Mouse (Mus musculus) liver, postnatal 0 days (tissue): ENCODE results near the gene Tdp1. TPM values are rescaled to one million over a fixed set of nuclear protein-coding genes. Genes with fewer than 3 reads are reported as not detected.

Experiments
- ATAC-seq: fragments of 200-750 bp; cut with Nextera tagmentation; 2 replicates; pipeline ENCODE4 v1.8.0; 2017; ENCODE audit warnings: mild to moderate bottlenecking, moderate library complexity
- DNase-seq: peaks from one replicate; pipeline ENCODE4 v3.0.0-alpha.2; 2016
- H3K27ac ChIP-seq: fragments of 300-500 bp; sonication (generic); 2 replicates; pipeline ENCODE4 v1.5.1; 2014; ENCODE audit warnings: antibody characterized with exemption, moderate library complexity, mild to moderate bottlenecking, low read depth
- H3K27me3 ChIP-seq: fragments of 300-500 bp; sonication (generic); 2 replicates; pipeline ENCODE4 v1.6.1; 2014; ENCODE audit warnings: low read length, control low read depth, mixed read lengths; ENCODE audit not compliant: insufficient read depth
- H3K36me3 ChIP-seq: fragments of 300-500 bp; sonication (generic); replicated peaks from 2 replicates; pipeline ENCODE4 v1.6.1; 2014; ENCODE audit warnings: mild to moderate bottlenecking, control low read depth, low read length, moderate library complexity, mixed read lengths; ENCODE audit not compliant: insufficient read depth
- H3K4me1 ChIP-seq: fragments of 300-500 bp; sonication (generic); 2 replicates; pipeline ENCODE4 v1.6.1; 2014; ENCODE audit warnings: antibody characterized with exemption, mild to moderate bottlenecking, control low read depth; ENCODE audit not compliant: insufficient read depth
- H3K4me2 ChIP-seq: fragments of 300-500 bp; sonication (generic); 2 replicates; pipeline ENCODE4 v1.6.1; 2014; ENCODE audit warnings: low read depth, mild to moderate bottlenecking, low read length, moderate library complexity, mixed read lengths
- H3K4me3 ChIP-seq: fragments of 300-500 bp; sonication (generic); 2 replicates; pipeline ENCODE4 v1.5.1; 2014; ENCODE audit warnings: low read depth, low read length
- H3K9ac ChIP-seq: fragments of 300-500 bp; sonication (generic); replicated peaks from 2 replicates; pipeline ENCODE4 v1.6.1; 2014; ENCODE audit warnings: mild to moderate bottlenecking, moderate library complexity
- H3K9me3 ChIP-seq: fragments of 300-500 bp; sonication (generic); 2 replicates; pipeline ENCODE4 v1.6.1; 2016; ENCODE audit warnings: mild to moderate bottlenecking, control low read depth, low read length, mixed read lengths
- CTCF ChIP-seq: sonication (generic); IDR thresholded peaks from 2 replicates; pipeline ENCODE4 v1.5.1; 2016; ENCODE audit warnings: antibody characterized with exemption, low read depth
- EP300 ChIP-seq: IDR thresholded peaks from 2 replicates; pipeline ENCODE4 v1.6.1; 2016; ENCODE audit warnings: antibody characterized with exemption, low read depth, mild to moderate bottlenecking
- WGBS: fragments of 180-500 bp; shearing (Covaris S2); extraction: QIAGEN DNeasy Blood & Tissue Kit; methylation state at CpG from one replicate; pipeline ENCODE4 v1.1.7; 2014; ENCODE audit not compliant: insufficient replicate concordance; 5-methylcytosine and 5-hydroxymethylcytosine counted together
- polyA plus RNA-seq: library from polyadenylated mRNA; unstranded; fragments of >200 nt; fragmentation: Nextera tagmentation; extraction: Ambion mirVana; gene quantifications from 2 replicates; pipeline ENCODE4 v1.2.1, GENCODE M21; 2015

Gene Tdp1
- polyA plus RNA-seq, 1 experiment from 2014 or later = 12.4 TPM

DNA sequence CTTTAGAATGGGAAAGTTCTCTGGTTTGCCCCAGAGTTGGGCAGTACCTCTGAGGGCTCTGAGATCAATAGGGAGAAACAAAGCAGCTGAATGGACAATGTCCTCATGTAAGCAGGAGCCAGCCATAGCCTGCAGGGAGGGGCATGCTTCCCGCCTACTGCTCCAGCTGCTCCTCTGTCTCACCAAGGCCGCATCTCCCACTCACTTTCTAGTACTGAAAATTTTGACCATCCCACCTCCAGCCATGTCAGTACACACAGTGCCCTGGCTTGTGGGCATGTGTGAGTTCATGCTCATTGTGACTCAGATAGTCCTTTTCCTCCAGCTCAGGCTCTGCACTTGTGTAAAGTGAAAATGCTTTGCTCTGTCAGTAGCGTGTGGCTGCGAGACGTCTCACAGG, 20.2 kb downstream of the Tdp1 start:
- Histone ChIP-seq H3K4me2 (no peak overlapping the region), H3K27me3 (no peaks in the 10 kb centered on the region), H3K27ac (no peak overlapping the region), H3K9me3 (no peaks in the 10 kb centered on the region), H3K4me3 (no peak overlapping the region), H3K9ac (no peak overlapping the region), H3K4me1 (no peaks in the 10 kb centered on the region), H3K36me3 (peaks cover 34% of the 10 kb centered on the region)
- ATAC-seq (no peak), DNase-seq (no peak)
- no peak for TF ChIP-seq EP300
- no peak for TF ChIP-seq CTCF
- WGBS = 85% methylated on average over 5 of the region's 5 CpGs

DNA sequence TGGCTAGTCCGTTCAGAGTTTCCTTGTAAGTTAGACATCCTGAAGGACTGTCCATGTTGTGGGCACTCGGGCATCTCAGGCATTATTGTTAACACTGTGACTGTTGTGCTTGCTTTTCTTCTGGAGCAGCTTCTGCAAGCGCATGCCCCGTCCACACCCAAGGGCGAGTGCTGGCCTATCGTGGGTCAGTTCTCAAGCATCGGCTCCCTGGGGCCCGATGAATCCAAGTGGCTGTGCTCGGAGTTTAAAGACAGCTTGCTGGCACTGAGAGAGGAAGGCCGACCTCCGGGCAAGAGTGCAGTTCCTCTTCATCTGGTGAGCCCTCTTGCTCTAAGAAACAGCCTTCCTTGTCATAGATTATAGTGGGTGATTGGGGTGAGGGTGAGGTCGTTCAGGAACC, 27.1 kb downstream of the Tdp1 start:
- Histone ChIP-seq H3K9ac (no peak overlapping the region), H3K4me3 (no peak overlapping the region), H3K27me3 (no peaks in the 10 kb centered on the region), H3K4me2 (no peak overlapping the region), H3K36me3 (peaks cover 37% of the 10 kb centered on the region), H3K4me1 (no peaks in the 10 kb centered on the region), H3K9me3 (no peaks in the 10 kb centered on the region), H3K27ac (no peak overlapping the region)
- TF ChIP-seq EP300 (no peak), CTCF (no peak)
- no peak for ATAC-seq
- no peak for DNase-seq
- WGBS = 80% methylated on average over 12 of the region's 12 CpGs

DNA sequence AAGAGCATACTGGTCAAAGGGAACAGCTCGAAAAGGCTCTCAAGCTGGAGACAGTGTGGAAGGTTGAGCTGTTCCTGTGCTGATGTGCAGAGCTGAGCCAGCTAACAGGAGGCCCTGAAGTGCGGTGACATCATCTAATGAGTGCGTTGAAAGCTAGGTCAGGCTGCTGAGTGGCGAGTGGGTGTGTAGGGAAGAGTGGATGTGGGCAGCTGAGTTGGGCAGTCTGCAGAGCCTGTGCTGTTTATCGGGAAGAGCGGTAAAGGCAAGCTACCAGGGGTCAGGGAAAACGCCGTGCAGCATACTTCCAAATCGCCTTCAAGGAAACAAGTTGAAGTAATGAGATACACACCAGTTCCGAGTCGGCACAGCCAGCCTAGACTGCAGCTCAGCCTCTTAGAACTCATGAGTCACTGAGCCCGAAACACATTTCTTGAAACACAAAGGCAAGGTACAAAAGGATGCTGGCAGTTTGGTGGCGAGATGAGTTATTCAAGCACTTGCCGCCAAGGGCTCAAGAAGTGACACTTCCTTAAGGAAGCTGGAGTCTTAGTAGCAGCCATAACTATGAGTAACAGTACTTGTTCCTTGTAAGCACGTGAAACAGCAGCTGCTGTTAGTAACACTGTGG, 33.6 kb downstream of the Tdp1 start:
- H3K9me3 ChIP-seq = no peaks in the 10 kb centered on the region
- ATAC-seq = no peak
- no peak overlapping the region for H3K4me3 ChIP-seq
- TF ChIP-seq CTCF (no peak), EP300 (no peak)
- no peak overlapping the region for H3K4me2 ChIP-seq
- no peak overlapping the region for H3K9ac ChIP-seq
- H3K27ac ChIP-seq = no peak overlapping the region
- no peaks in the 10 kb centered on the region for H3K4me1 ChIP-seq
- DNase-seq = no peak
- H3K36me3 ChIP-seq = peaks cover 16% of the 10 kb centered on the region
- no peaks in the 10 kb centered on the region for H3K27me3 ChIP-seq
- 84% methylated on average over 15 of the region's 15 CpGs for WGBS

DNA sequence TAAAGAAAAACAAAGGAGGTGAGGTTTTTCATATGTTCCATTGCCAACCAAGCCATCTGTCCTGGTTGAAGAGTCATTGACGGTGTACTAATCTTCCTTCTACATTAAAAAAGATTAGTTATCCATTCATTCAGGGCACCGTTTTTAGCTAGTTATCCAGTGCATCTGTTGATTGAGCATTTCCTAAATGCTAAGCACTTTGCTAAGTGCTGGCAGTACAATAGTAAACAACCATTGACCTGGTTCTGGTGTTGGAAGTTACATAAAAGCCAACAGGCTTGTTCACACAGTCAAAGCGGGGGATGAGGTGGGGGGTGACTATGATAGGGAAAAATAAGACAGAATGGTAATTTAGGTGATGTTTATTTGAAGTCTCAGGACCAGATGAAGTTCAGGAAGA, 35.3 kb downstream of the Tdp1 start:
- TF ChIP-seq EP300 (no peak), CTCF (no peak)
- 83% methylated on average over 3 of the region's 3 CpGs for WGBS
- H3K4me3 ChIP-seq = no peak overlapping the region

DNA sequence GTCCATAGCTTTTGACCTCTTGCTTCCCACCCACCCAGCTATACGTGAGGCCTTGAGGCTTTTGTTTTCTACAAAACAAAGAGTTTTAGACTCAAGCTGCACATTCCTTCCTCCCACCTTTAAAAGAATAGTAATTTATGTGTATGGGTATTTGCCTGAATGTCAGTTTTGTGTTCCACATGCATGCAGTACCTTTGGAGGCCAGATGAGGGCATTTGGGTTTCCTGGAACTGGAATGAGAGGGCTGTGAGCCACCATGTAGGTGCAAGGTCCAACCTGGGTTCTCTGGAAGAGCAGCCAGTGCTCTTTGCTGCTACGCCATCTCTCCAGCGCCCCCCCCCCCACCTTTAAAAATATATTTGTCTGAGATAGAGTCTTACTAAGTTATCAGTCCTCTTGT, 36.7 kb downstream of the Tdp1 start:
- H3K9me3 ChIP-seq = no peaks in the 10 kb centered on the region
- no peaks in the 10 kb centered on the region for H3K27me3 ChIP-seq
- H3K4me3 ChIP-seq = no peak overlapping the region
- WGBS = 79% methylated on average over 3 of the region's 3 CpGs
- ATAC-seq (no peak), DNase-seq (peak; percentile 28)
- H3K4me2 ChIP-seq = no peak overlapping the region
- peaks cover 8% of the 10 kb centered on the region; the same call in 1 of the 2 replicates for H3K36me3 ChIP-seq
- TF ChIP-seq CTCF = peak; percentile 66
- TF ChIP-seq EP300 = no peak
- no peaks in the 10 kb centered on the region for H3K4me1 ChIP-seq
- no peak overlapping the region for H3K9ac ChIP-seq
- no peak overlapping the region for H3K27ac ChIP-seq

More for the DNA sequence above, 35.3 kb downstream of the Tdp1 start:
- no peak overlapping the region for H3K9ac ChIP-seq
- H3K4me1 ChIP-seq = no peaks in the 10 kb centered on the region
- no peak for DNase-seq
- no peaks in the 10 kb centered on the region for H3K27me3 ChIP-seq
- peaks cover 10% of the 10 kb centered on the region for H3K36me3 ChIP-seq
- ATAC-seq = no peak
- H3K9me3 ChIP-seq = no peaks in the 10 kb centered on the region
- no peak overlapping the region for H3K4me2 ChIP-seq
- no peak overlapping the region for H3K27ac ChIP-seq

DNA sequence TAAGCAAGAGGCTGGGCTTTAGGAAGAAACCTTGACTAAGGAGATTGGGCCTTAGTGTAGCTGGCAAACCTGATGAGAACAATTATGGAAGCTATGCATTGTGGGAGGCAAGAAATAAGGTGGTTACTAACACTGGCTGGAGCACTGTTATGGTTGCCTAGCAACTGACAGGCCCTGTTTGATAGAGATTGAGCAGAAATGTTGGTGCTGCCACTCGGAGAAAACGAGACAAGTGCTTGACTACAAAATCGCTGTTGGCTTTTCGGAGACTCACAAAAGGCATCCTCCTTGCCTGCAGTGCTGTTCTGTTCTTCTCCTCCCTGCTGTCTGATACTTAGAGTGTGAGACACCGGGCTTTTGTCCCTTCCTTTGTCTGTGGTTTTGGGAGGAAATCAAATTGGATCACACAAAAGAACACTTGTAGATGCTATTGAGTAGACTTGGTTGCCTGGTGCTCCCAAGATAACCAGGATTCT, 38.9 kb downstream of the Tdp1 start:
- Histone ChIP-seq H3K36me3 (peaks cover 6% of the 10 kb centered on the region; the same call in 1 of the 2 replicates), H3K4me1 (no peaks in the 10 kb centered on the region), H3K27ac (no peak overlapping the region), H3K27me3 (no peaks in the 10 kb centered on the region), H3K9me3 (no peaks in the 10 kb centered on the region), H3K4me3 (no peak overlapping the region), H3K4me2 (no peak overlapping the region), H3K9ac (no peak overlapping the region)
- WGBS = 77% methylated on average over 5 of the region's 5 CpGs
- ATAC-seq (no peak), DNase-seq (no peak)
- TF ChIP-seq EP300 (no peak), CTCF (no peak)
